Mouse (Mus musculus) layer of hippocampus, postnatal 36 days (tissue): ENCODE measurements at regions not wholly inside any gene's neighbourhood (a gene's known extent, or its start where the extent isn't known, plus 50 kb on each side); places are given as distances from the start of the nearest gene placed in this dataset.

Source experiments
- DNase-seq, 2 experiments: peaks; one replicate each; pipeline ENCODE4 v3.0.0; 2022

DNA sequence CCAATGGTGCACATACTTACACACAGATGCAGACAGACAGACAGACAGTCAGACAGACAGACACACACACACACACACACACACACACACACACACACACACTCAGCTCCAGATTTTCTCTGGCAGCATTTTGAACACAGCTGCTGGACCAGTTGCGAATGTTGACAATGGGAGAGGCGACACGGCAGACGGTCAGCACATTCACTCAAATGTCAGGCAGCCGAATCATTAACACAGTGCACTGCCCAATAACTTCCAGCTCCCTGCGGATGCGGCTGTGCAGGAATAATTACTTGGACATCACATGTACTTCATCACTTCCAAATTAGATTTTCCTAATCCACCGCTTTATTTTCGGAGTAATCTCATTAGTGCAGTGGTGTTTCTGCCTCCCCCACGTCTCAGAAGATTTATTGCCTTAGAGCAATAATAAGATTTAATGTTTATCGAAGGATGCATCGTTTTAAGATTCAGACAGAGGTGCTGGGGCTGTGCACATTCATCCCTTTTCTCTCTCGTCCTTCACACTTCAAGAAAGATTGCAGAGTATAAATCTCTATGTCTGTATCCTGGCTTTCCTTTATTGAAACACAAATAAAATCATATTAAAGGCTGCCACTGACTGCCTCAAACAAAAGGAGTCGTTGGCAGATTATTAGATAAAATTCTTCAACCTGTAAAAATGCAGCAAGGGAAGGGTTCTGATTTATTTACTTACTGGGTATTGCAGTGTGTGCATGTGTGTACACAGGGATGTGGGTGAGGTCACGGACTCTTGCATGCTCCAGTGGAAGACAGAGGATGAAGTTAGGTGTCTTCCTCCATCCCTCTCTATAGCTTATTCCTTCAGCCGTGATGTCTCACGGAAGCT is 70.9 kb upstream of the Gas2 start:
- DNase-seq, result no peak

DNA sequence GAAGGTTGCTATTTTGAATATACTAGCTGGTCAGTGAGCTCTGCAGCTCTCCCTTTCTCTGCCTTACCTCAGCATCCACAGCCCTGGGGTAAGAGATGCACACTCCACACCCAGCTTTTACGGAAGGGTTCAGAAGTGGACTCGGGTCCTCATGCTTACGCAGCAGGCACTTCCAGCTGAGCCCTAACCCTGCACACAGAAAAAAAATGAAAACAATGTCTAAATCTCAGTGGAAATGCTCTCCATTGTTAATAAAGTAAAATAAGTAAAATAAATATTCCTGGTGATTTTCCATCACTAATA is 70.3 kb upstream of the Gas2 start:
- DNase-seq, result no peak
